Mouse (Mus musculus) cerebellum, postnatal 14 days (tissue): ENCODE measurements around the gene Ccl20.

Experiments
- DNase-seq, 2 experiments: peaks; one replicate each; pipeline ENCODE4 v3.0.0; 2021; ENCODE audit warnings: mixed read lengths in 2 of 2

The Ccl20 gene

GRCm38 (mm10) chr1:83141510-83141909 is 24.9 kb downstream of the Ccl20 start:
- no peak for DNase-seq

- DNase-seq: no peak
Observed at GRCm38 (mm10) chr1:83142055-83142454, 25.5 kb downstream of the Ccl20 start.

GRCm38 (mm10) chr1:83146547-83146946 is 30.0 kb downstream of the Ccl20 start:
- no peak for DNase-seq

GRCm38 (mm10) chr1:83150227-83150626 is 33.7 kb downstream of the Ccl20 start:
- no peak for DNase-seq

- no peak for DNase-seq
Observed at GRCm38 (mm10) chr1:83152961-83153360, 36.4 kb downstream of the Ccl20 start.

- DNase-seq: no peak
Observed at GRCm38 (mm10) chr1:83156876-83157275, 40.3 kb downstream of the Ccl20 start.

- DNase-seq: peak; percentile 73 to 80
Observed at GRCm38 (mm10) chr1:83159603-83160002, 43.0 kb downstream of the Ccl20 start, which contains the start of gene Daw1. TSS of gene Daw1 (plus strand) at chr1:83159752.

GRCm38 (mm10) chr1:83161658-83162057 is 45.1 kb downstream of the Ccl20 start:
- no peak for DNase-seq

- no peak for DNase-seq
Observed at GRCm38 (mm10) chr1:83164027-83164426, 47.5 kb downstream of the Ccl20 start.
